Mouse (Mus musculus) CD8-positive naive resting alpha-beta T cell, adult 57 days (primary cell): Measurements from ENCODE around the gene BC003965. TPM values are rescaled to one million over a fixed set of nuclear protein-coding genes. Genes with fewer than 3 reads are reported as not detected.

Experiments
- total RNA-seq: library from RNA; stranded (reverse); gene quantifications from one replicate; pipeline ENCODE4 v1.2.4, GENCODE M21; 2023

Gene BC003965
- 13.3 TPM for total RNA-seq

GRCm38 (mm10) chr17:25184129-25184691, at the start of gene BC003965:
TSS of gene BC003965 (plus strand) at chr17:25184554.

DNA sequence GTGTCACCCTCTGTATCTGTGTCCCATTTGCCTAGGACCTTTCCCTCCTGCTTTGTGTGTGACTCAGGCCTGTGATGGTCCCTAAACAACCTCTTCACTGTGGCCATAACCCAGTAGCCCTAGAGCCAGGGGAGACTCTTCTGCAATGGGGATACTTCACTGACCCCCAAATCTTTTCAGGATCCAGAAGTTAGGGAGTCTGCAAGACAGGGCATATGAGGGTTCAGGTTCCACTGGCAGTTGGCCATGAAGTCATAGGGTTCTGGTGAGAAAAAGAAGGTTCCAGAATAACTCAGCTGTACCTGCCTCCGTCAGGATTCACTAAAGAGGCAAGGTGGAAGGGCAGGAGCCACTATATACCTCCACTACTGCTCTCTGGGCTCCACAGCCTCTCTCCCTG, 22.2 kb upstream of the BC003965 start, which contains the start of gene Ccdc154:
Gene Ccdc154 (plus strand): TSS at position 301 of the 400 bp plus-strand sequence.

DNA sequence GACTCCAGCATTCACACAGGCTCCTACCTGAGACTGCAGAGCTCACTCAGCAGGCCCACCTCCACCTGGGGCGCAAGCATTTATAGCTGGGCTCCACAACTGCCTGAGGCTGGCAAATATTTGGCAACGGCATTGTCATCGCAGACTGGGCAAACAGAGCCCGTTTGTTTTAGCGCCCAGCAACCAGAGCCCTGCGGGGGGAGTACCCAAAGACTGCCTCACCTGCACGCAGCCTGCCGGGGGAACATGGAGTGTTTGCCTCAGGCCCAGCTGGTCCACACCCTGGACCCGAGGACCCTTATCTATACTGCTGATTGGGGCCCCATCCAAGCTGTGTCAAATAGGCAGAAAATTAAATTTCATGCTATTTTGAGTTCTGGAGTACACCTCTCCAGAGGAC, 8.9 kb upstream of the BC003965 start, which contains the start of gene Gm38655:
Gene Gm38655 (minus strand): TSS at position 61 of the 400 bp plus-strand sequence.

DNA sequence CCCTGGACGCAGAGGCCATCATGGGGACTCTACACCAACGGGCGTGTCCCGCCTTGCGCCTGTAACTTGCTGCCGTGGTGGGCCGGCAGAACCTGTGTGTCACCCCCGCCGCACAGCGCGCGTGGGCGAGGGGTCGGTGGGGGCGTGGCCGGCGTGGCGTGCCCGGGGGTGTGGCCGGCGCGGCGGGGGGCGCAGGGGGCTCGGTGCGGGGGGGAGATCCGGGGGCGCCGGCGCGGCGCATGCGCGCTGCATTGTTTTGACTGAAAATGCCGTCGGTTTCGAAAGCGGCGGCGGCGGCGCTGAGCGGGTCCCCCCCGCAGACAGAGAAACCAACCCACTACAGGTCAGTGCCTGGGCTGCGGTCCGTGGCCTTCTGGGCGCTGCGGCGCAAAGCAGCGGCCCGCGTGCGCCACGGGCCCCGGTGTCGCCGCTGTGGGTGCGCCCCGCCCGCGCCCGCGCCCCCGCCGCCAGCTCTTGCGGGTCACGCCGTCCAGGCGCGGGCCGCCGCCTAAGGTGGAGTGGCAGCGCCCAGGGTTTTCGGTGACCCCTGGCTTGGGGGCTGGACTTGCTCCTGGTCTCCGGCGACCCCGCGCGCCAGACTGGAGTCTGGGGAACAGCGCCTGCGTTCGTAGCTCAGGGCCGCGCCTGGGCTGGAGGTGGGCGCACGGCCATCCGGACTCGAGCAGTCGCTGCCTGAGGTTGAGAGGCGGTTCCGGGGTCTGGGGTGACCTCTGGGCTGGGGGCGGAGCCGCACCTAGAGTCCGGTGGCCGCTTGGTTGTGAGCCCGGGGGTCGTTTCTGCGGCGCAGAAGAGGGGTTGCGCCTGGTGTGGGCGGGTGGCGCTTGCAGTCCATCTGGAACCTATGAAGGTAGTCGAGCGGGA, 4.0 kb downstream of the BC003965 start, which contains the start of gene Unkl:
Gene Unkl (plus strand): TSS at position 248 of the 882 bp plus-strand sequence.

Other genes with a start within 250 kb of the BC003965 start
- gene Mapk8ip3, start 247.6 kb upstream of the BC003965 start, total RNA-seq: 226 TPM
- gene Jpt2, start 223.9 kb upstream of the BC003965 start, total RNA-seq: 18.5 TPM
- 36.7 TPM for gene Cramp1l, start 168.8 kb upstream of the BC003965 start, total RNA-seq
- gene Ift140, start 168.5 kb upstream of the BC003965 start, total RNA-seq: 31.4 TPM
- gene Tmem204, start 101.0 kb upstream of the BC003965 start, total RNA-seq: not detected
- 38.0 TPM for gene Telo2, start 68.6 kb upstream of the BC003965 start, total RNA-seq
- gene Ptx4, start 63.8 kb upstream of the BC003965 start, total RNA-seq: not detected
- gene Clcn7, start 51.2 kb upstream of the BC003965 start, total RNA-seq: 35.2 TPM
- 0.61 TPM for gene Ccdc154, start 22.1 kb upstream of the BC003965 start, total RNA-seq
- not detected for gene Gm38655, start 9.1 kb upstream of the BC003965 start, total RNA-seq
- gene Unkl, start 3.8 kb downstream of the BC003965 start, total RNA-seq: 76.9 TPM
- 59.6 TPM for gene Gnptg, start 55.6 kb downstream of the BC003965 start, total RNA-seq
- 23.3 TPM for gene Tsr3, start 55.6 kb downstream of the BC003965 start, total RNA-seq
- 29.1 TPM for gene Baiap3, start 71.8 kb downstream of the BC003965 start, total RNA-seq
- gene Ube2i, start 90.1 kb downstream of the BC003965 start, total RNA-seq: 409 TPM
- gene Prss34, start 113.8 kb downstream of the BC003965 start, total RNA-seq: not detected
- not detected for gene Prss28, start 124.1 kb downstream of the BC003965 start, total RNA-seq
- gene Prss29, start 134.1 kb downstream of the BC003965 start, total RNA-seq: not detected
- gene Tpsab1, start 161.0 kb downstream of the BC003965 start, total RNA-seq: not detected
- not detected for gene Tpsb2, start 181.8 kb downstream of the BC003965 start, total RNA-seq
- not detected for gene Tpsg1, start 184.7 kb downstream of the BC003965 start, total RNA-seq
- 0.83 TPM for gene Cacna1h, start 249.2 kb downstream of the BC003965 start, total RNA-seq